Mouse (Mus musculus): ENCODE results near the gene Ccdc191. TPM values are rescaled to one million over a fixed set of nuclear protein-coding genes. Genes with fewer than 3 reads are reported as not detected.

Gene Ccdc191
- polyA plus RNA-seq, 1 experiment: 0.94 TPM

GRCm38 (mm10) chr16:43994623-43995022 lies 105.0 kb downstream of the Ccdc191 start:
- WGBS: 79% methylated on average over 3 of the region's 3 CpGs
- no peak overlapping the region for H3K4me3 ChIP-seq (ENCODE audit: extremely low read depth, insufficient read depth, insufficient read length)
- no peak for DNase-seq (ENCODE audit: low read depth in 1 of 2, low spot score in 2 of 2)
- H3K36me3 ChIP-seq (ENCODE audit: control insufficient read depth, insufficient read depth, low read length): no peaks in the 10 kb centered on the region; the same call in 1 of the 2 replicates
- no peaks in the 10 kb centered on the region for H3K27me3 ChIP-seq (ENCODE audit: control insufficient read depth, insufficient read depth, low read length)
- TF ChIP-seq CTCF (IDR thresholded peaks at IDR 0.05; ENCODE audit: extremely low read depth, insufficient read depth, insufficient read length, insufficient replicate concordance): no peak
- no peak for TF ChIP-seq POLR2A (IDR thresholded peaks at IDR 0.05; ENCODE audit: low read depth, low read length)
- H3K27ac ChIP-seq (ENCODE audit: insufficient read depth, low read length): no peak overlapping the region
- H3K4me1 ChIP-seq (ENCODE audit: control insufficient read depth, insufficient read depth, insufficient read length): no peaks in the 10 kb centered on the region

- Histone ChIP-seq H3K4me1 (ENCODE audit: control insufficient read depth, insufficient read depth, insufficient read length) (no peaks in the 10 kb centered on the region), H3K4me3 (ENCODE audit: extremely low read depth, insufficient read depth, insufficient read length) (no peak overlapping the region), H3K27me3 (ENCODE audit: control insufficient read depth, insufficient read depth, low read length) (no peaks in the 10 kb centered on the region), H3K36me3 (ENCODE audit: control insufficient read depth, insufficient read depth, low read length) (no peaks in the 10 kb centered on the region; the same call in 1 of the 2 replicates), H3K27ac (ENCODE audit: insufficient read depth, low read length) (no peak overlapping the region)
- no peak for DNase-seq (ENCODE audit: low read depth in 1 of 2, low spot score in 2 of 2)
- WGBS: 89% methylated on average over 8 of the region's 8 CpGs
- TF ChIP-seq POLR2A (IDR thresholded peaks at IDR 0.05; ENCODE audit: low read depth, low read length) (no peak), CTCF (IDR thresholded peaks at IDR 0.05; ENCODE audit: extremely low read depth, insufficient read depth, insufficient read length, insufficient replicate concordance) (no peak)
Observed at GRCm38 (mm10) chr16:43999111-43999510, 109.5 kb downstream of the Ccdc191 start.

- no peaks in the 10 kb centered on the region; the same call in 1 of the 2 replicates for H3K36me3 ChIP-seq (ENCODE audit: control insufficient read depth, insufficient read depth, low read length)
Observed at GRCm38 (mm10) chr16:43999541-43999940, 109.9 kb downstream of the Ccdc191 start.

GRCm38 (mm10) chr16:44002086-44002485 lies 112.5 kb downstream of the Ccdc191 start:
- no peak overlapping the region for H3K4me3 ChIP-seq (ENCODE audit: extremely low read depth, insufficient read depth, insufficient read length)
- TF ChIP-seq CTCF (IDR thresholded peaks at IDR 0.05; ENCODE audit: extremely low read depth, insufficient read depth, insufficient read length, insufficient replicate concordance) (no peak), POLR2A (IDR thresholded peaks at IDR 0.05; ENCODE audit: low read depth, low read length) (no peak)
- no peak for DNase-seq (ENCODE audit: low read depth in 1 of 2, low spot score in 2 of 2)
- H3K4me1 ChIP-seq (ENCODE audit: control insufficient read depth, insufficient read depth, insufficient read length): no peaks in the 10 kb centered on the region
- 71% methylated on average over 5 of the region's 5 CpGs for WGBS
- no peaks in the 10 kb centered on the region for H3K27me3 ChIP-seq (ENCODE audit: control insufficient read depth, insufficient read depth, low read length)
- peaks cover 1% of the 10 kb centered on the region; the same call in 1 of the 2 replicates for H3K36me3 ChIP-seq (ENCODE audit: control insufficient read depth, insufficient read depth, low read length)
- H3K27ac ChIP-seq (ENCODE audit: insufficient read depth, low read length): no peak overlapping the region

More at GRCm38 (mm10) chr16:43999541-43999940, 109.9 kb downstream of the Ccdc191 start:
- Histone ChIP-seq H3K4me3 (ENCODE audit: extremely low read depth, insufficient read depth, insufficient read length) (no peak overlapping the region), H3K27ac (ENCODE audit: insufficient read depth, low read length) (no peak overlapping the region), H3K4me1 (ENCODE audit: control insufficient read depth, insufficient read depth, insufficient read length) (no peaks in the 10 kb centered on the region), H3K27me3 (ENCODE audit: control insufficient read depth, insufficient read depth, low read length) (no peaks in the 10 kb centered on the region)
- WGBS: 91% methylated on average over 5 of the region's 5 CpGs
- TF ChIP-seq CTCF (IDR thresholded peaks at IDR 0.05; ENCODE audit: extremely low read depth, insufficient read depth, insufficient read length, insufficient replicate concordance): no peak
- no peak for TF ChIP-seq POLR2A (IDR thresholded peaks at IDR 0.05; ENCODE audit: low read depth, low read length)
- no peak for DNase-seq (ENCODE audit: low read depth in 1 of 2, low spot score in 2 of 2)

- peaks cover 1% of the 10 kb centered on the region; the same call in 1 of the 2 replicates for H3K36me3 ChIP-seq (ENCODE audit: control insufficient read depth, insufficient read depth, low read length)
- DNase-seq (ENCODE audit: low read depth in 1 of 2, low spot score in 2 of 2): no peak
- 88% methylated on average over 5 of the region's 5 CpGs for WGBS
- H3K4me1 ChIP-seq (ENCODE audit: control insufficient read depth, insufficient read depth, insufficient read length): no peaks in the 10 kb centered on the region
- TF ChIP-seq CTCF (IDR thresholded peaks at IDR 0.05; ENCODE audit: extremely low read depth, insufficient read depth, insufficient read length, insufficient replicate concordance): no peak
- no peak for TF ChIP-seq POLR2A (IDR thresholded peaks at IDR 0.05; ENCODE audit: low read depth, low read length)
- H3K27me3 ChIP-seq (ENCODE audit: control insufficient read depth, insufficient read depth, low read length): no peaks in the 10 kb centered on the region
- no peak overlapping the region for H3K4me3 ChIP-seq (ENCODE audit: extremely low read depth, insufficient read depth, insufficient read length)
- H3K27ac ChIP-seq (ENCODE audit: insufficient read depth, low read length): no peak overlapping the region
Observed at GRCm38 (mm10) chr16:44011010-44011409, 121.4 kb downstream of the Ccdc191 start.

Other genes with a start within 250 kb of the Ccdc191 start
- gene Tigit, start 225.7 kb upstream of the Ccdc191 start, polyA plus RNA-seq (2012; rRNA removed): 4.6 and 5.3 TPM in 2 replicates
- gene Drd3, start 135.8 kb upstream of the Ccdc191 start, polyA plus RNA-seq (2012; rRNA removed): not detected in 2 replicates
- gene Qtrt2, start 37.0 kb downstream of the Ccdc191 start, polyA plus RNA-seq (2012; rRNA removed): 12.9 and 13.6 TPM in 2 replicates
- gene Zdhhc23, start 90.0 kb downstream of the Ccdc191 start, polyA plus RNA-seq (2012; rRNA removed): 2.0 and 2.3 TPM in 2 replicates
- gene Gramd1c, start 173.5 kb downstream of the Ccdc191 start, polyA plus RNA-seq (2012; rRNA removed): 0.30 and 0.32 TPM in 2 replicates
- gene Atp6v1a, start 249.9 kb downstream of the Ccdc191 start, polyA plus RNA-seq (2012; rRNA removed): 6.5 and 7.2 TPM in 2 replicates

Measured in spleen, adult 2 months (tissue).